Mouse (Mus musculus) layer of hippocampus, postnatal 14 days (tissue): ENCODE measurements around the gene Cd83. TPM values are rescaled to one million over a fixed set of nuclear protein-coding genes. Genes with fewer than 3 reads are reported as not detected.
A peak's percentile ranks its signal among the peaks of the same experiment; 100 is the strongest.

Source experiments
- DNase-seq, 2 experiments: peaks; one replicate each; pipeline ENCODE4 v3.0.0; 2021 to 2022; ENCODE audit warnings: low spot score in 2 of 2, mixed read lengths in 1 of 2
- total RNA-seq, 2 experiments: library from RNA; stranded (reverse); gene quantifications; 2 replicates each; pipeline ENCODE4 v1.2.3; 2021

The Cd83 gene
- total RNA-seq, 2 experiments from 2014 or later: 6.6 to 7.3 TPM

- peak; percentile 47 to 48 for DNase-seq
These were observed 10.5 kb upstream of the Cd83 start for GRCm38 (mm10) chr13:43773965-43774566.

GRCm38 (mm10) chr13:43774605-43775426 lies 9.8 kb upstream of the Cd83 start:
- no peak for DNase-seq

- no peak for DNase-seq
These were observed 9.2 kb upstream of the Cd83 start for GRCm38 (mm10) chr13:43775427-43775733.

- no peak for DNase-seq
These were observed 7.1 kb upstream of the Cd83 start for GRCm38 (mm10) chr13:43777321-43778002.

GRCm38 (mm10) chr13:43778021-43778649 lies 6.4 kb upstream of the Cd83 start:
- DNase-seq: no peak

GRCm38 (mm10) chr13:43778971-43779370 lies 5.6 kb upstream of the Cd83 start:
- DNase-seq: no peak

- DNase-seq: no peak
These were observed 4.5 kb upstream of the Cd83 start for GRCm38 (mm10) chr13:43780071-43780470.

GRCm38 (mm10) chr13:43785712-43786072 lies 1.1 kb downstream of the Cd83 start:
- no peak for DNase-seq

- DNase-seq: no peak
These were observed 1.7 kb downstream of the Cd83 start for GRCm38 (mm10) chr13:43786171-43786795.

- DNase-seq: no peak
These were observed 2.7 kb downstream of the Cd83 start for GRCm38 (mm10) chr13:43787262-43787661.

GRCm38 (mm10) chr13:43788071-43788470 lies 3.5 kb downstream of the Cd83 start:
- no peak for DNase-seq

- DNase-seq: no peak
These were observed 4.5 kb downstream of the Cd83 start for GRCm38 (mm10) chr13:43788983-43789645.

- DNase-seq: no peak
These were observed 5.8 kb downstream of the Cd83 start for GRCm38 (mm10) chr13:43790229-43791001.

GRCm38 (mm10) chr13:43795334-43795733 lies 10.8 kb downstream of the Cd83 start:
- DNase-seq: no peak

GRCm38 (mm10) chr13:43798655-43799054 lies 14.1 kb downstream of the Cd83 start:
- no peak for DNase-seq

GRCm38 (mm10) chr13:43800136-43800535 lies 15.6 kb downstream of the Cd83 start:
- DNase-seq: no peak

GRCm38 (mm10) chr13:43801961-43802360 lies 17.4 kb downstream of the Cd83 start:
- DNase-seq: no peak

GRCm38 (mm10) chr13:43802361-43803137 lies 18.0 kb downstream of the Cd83 start:
- no peak for DNase-seq

- DNase-seq: no peak
These were observed 20.1 kb downstream of the Cd83 start for GRCm38 (mm10) chr13:43804648-43805047.
